Mouse (Mus musculus) bone marrow macrophage, adult 2 months (primary cell): ENCODE results near the gene Bcl11b.

Source experiments
- CTCF ChIP-seq: IDR thresholded peaks from 2 replicates; pipeline ENCODE4 v1.5.1; 2012; ENCODE audit warnings: low read depth, mild to moderate bottlenecking, low read length, moderate library complexity
- POLR2A ChIP-seq: IDR thresholded peaks from 2 replicates; pipeline ENCODE4 v1.6.1; 2012; ENCODE audit warnings: mild to moderate bottlenecking, low read depth, low read length, borderline replicate concordance

- TF ChIP-seq CTCF (no peak), POLR2A (no peak)
Observed at GRCm38 (mm10) chr12:107921154-107921553, 82.2 kb downstream of the Bcl11b start.
